Mouse (Mus musculus): ENCODE results near the gene Man1a2. TPM values are rescaled to one million over a fixed set of nuclear protein-coding genes. Genes with fewer than 3 reads are reported as not detected.

The Man1a2 gene
- polyA plus RNA-seq (2012; ENCODE audit: low replicate concordance), result 54.1 and 112 TPM in 2 replicates

GRCm38 (mm10) chr3:100685087-100685762 lies at the start of gene Man1a2:
Gene Man1a2, minus strand, starts transcription at chr3:100685503.

Other genes with a start within 250 kb of the Man1a2 start
- gene Tent5c, start 196.2 kb downstream of the Man1a2 start, polyA plus RNA-seq (2012; ENCODE audit: low replicate concordance), result 6.8 and 16.8 TPM in 2 replicates
- not detected in 2 replicates for gene Vtcn1, start 140.0 kb upstream of the Man1a2 start, polyA plus RNA-seq (2012; ENCODE audit: low replicate concordance)
- 0.80 and 1.2 TPM in 2 replicates for gene Trim45, start 236.7 kb upstream of the Man1a2 start, polyA plus RNA-seq (2012; ENCODE audit: low replicate concordance)

Data from hematopoietic multipotent progenitor cell, adult 10-12 weeks (in vitro differentiated cells).